Mouse (Mus musculus) Patski (cell line): ENCODE measurements around the gene Zfp933. TPM values are rescaled to one million over a fixed set of nuclear protein-coding genes. Genes with fewer than 3 reads are reported as not detected.
"Not testable (repeated sequence)": the region's sequence is repeated elsewhere in the genome, so short reads cannot be mapped to it uniquely, and the experiment has no call there.

Experiments used
- ATAC-seq: fragments of 100-300 bp; one replicate; pipeline ENCODE4 v1.8.0; 2021
- CTCF ChIA-PET: fragments of 350-600 bp; sonication (Branson Sonifier 250); formaldehyde crosslinking; loops from one replicate; lab custom pipeline; 2022; ENCODE audit warnings: inconsistent platforms; lab: Charles Lee
- POLR2A ChIA-PET: fragments of 350-600 bp; sonication (Branson Sonifier 250); formaldehyde crosslinking; loops from one replicate; lab custom pipeline; 2022; ENCODE audit warnings: antibody characterized with exemption, inconsistent platforms; lab: Charles Lee
- DNase-seq: peaks from one replicate; pipeline ENCODE4 v3.0.0-alpha.2; 2011; ENCODE audit warnings: low read depth, low spot score
- H3K27me3 ChIP-seq: fragments of 371-371 bp; one replicate; pipeline ENCODE4 v1.5.1; 2021
- CTCF ChIP-seq: fragments of 100-300 bp; IDR thresholded peaks from one replicate; pipeline ENCODE4 v1.5.1; 2021
- in situ Hi-C: fragments of 300-500 bp; cut with MboI; formaldehyde crosslinking; loops from 3 replicates; pipeline ENCODE4 v1.11.1; 2018; ENCODE audit warnings: low pct_unique_long_range_greater_than_20kb, mixed read lengths
- polyA plus RNA-seq: library from polyadenylated mRNA; unstranded; gene quantifications from one replicate; pipeline ENCODE4 v1.2.3, GENCODE M21; 2021

The Zfp933 gene
- polyA plus RNA-seq, 1 experiment from 2014 or later, result 4.4 TPM

GRCm38 (mm10) chr4:147879865-147880264 is 31.7 kb upstream of the Zfp933 start:
- in situ Hi-C loops, result no loop called here
- CTCF ChIA-PET, result no interaction called here

GRCm38 (mm10) chr4:147879456-147879855 is 31.3 kb upstream of the Zfp933 start:
- no peaks in the 10 kb centered on the region for H3K27me3 ChIP-seq
- peak; percentile 25 for ATAC-seq
- POLR2A ChIA-PET, result no interaction called here
- DNase-seq, result no peak
- in situ Hi-C loops, result no loop called here
- TF ChIP-seq CTCF, result no peak
- CTCF ChIA-PET, result no interaction called here

More at GRCm38 (mm10) chr4:147879865-147880264, 31.7 kb upstream of the Zfp933 start:
- DNase-seq, result peak; percentile 46
- POLR2A ChIA-PET, result no interaction called here
- H3K27me3 ChIP-seq, result no peaks in the 10 kb centered on the region
- ATAC-seq, result peak; percentile 88
- TF ChIP-seq CTCF, result no peak

GRCm38 (mm10) chr4:147878537-147878936 is 30.4 kb upstream of the Zfp933 start:
- ATAC-seq, result no peak
- TF ChIP-seq CTCF, result no peak
- in situ Hi-C loops, result no loop called here
- ChIA-PET CTCF (no interaction called here), POLR2A (no interaction called here)
- no peaks in the 10 kb centered on the region for H3K27me3 ChIP-seq
- no peak for DNase-seq

DNA sequence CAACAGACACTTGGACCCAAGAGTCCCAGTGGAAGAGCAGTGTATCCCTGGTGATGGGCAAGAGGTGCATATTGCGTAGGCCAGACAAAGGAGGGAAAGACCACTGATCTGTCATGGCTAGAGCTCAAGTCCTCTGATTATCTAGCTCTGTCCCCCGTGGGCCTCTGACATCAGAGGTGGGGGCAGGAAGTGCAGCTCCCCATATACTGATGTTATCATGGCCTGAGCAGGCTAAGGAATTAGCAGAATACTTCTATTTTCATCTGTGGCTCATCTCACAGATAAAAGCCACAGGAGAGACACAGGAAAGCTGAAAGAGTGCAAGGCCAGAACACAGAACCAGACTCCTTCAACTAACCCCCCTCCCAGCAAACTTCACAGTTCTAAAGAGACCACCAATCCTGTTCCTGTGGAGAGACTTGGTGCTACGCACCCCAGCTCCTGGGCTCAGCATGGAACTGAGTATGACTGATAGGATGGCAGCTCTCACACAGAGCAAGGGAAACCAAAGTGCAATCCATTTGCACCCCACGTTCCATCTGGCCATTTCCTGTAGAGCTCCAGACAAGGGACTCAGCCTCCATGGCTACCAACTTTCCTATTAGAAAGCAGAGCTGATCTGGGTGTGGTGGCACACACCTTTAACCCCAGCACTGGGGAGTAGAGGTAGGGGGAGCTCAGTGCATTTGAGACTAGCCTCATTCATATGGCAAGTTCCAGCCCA is 27.8 kb upstream of the Zfp933 start:
- no peak for DNase-seq
- ChIA-PET CTCF (no interaction called here), POLR2A (no interaction called here)
- in situ Hi-C loops, result no loop called here
- TF ChIP-seq CTCF, result no peak
- ATAC-seq, result no peak
- no peaks in the 10 kb centered on the region for H3K27me3 ChIP-seq

DNA sequence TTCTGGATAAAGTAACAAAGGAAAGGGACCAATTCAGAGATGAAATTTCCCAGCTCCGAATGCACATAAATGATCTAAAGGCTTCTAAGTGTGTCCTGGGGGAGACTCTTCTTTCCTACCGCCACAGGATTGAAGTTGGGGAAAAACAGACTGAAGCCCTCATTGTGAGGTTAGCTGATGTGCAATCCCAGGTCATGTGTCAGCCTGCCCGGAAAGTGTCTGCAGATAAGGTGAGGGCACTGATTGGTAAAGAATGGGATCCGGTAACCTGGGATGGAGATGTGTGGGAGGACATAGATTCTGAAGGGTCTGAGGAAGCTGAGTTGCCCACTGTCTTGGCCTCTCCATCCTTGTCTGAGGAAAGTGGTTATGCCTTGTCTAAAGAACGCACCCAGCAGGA is 21.1 kb upstream of the Zfp933 start:
- in situ Hi-C loops, result no loop called here
- H3K27me3 ChIP-seq, result no peaks in the 10 kb centered on the region
- CTCF ChIA-PET, result no interaction called here
- TF ChIP-seq CTCF, result no peak
- no peak for DNase-seq
- ATAC-seq, result no peak
- POLR2A ChIA-PET, result no interaction called here

- POLR2A ChIA-PET, result no interaction called here
- ATAC-seq (peak; percentile 98), DNase-seq (peak; percentile 91)
- TF ChIP-seq CTCF, result no peak
- CTCF ChIA-PET, result interaction anchor here (1.7 kb wide), 1 partner anchor 16 kb away, joined by 5 read pairs; no protein-coding TSS in a partner anchor
- H3K27me3 ChIP-seq, result no peaks in the 10 kb centered on the region
- in situ Hi-C loops, result no loop called here
These were observed 20.4 kb upstream of the Zfp933 start, which contains the start of the genes Miip and Fv1 for GRCm38 (mm10) chr4:147868450-147869031. TSS of gene Miip (minus strand) at chr4:147868816. TSS of gene Fv1 (plus strand) at chr4:147868979.

DNA sequence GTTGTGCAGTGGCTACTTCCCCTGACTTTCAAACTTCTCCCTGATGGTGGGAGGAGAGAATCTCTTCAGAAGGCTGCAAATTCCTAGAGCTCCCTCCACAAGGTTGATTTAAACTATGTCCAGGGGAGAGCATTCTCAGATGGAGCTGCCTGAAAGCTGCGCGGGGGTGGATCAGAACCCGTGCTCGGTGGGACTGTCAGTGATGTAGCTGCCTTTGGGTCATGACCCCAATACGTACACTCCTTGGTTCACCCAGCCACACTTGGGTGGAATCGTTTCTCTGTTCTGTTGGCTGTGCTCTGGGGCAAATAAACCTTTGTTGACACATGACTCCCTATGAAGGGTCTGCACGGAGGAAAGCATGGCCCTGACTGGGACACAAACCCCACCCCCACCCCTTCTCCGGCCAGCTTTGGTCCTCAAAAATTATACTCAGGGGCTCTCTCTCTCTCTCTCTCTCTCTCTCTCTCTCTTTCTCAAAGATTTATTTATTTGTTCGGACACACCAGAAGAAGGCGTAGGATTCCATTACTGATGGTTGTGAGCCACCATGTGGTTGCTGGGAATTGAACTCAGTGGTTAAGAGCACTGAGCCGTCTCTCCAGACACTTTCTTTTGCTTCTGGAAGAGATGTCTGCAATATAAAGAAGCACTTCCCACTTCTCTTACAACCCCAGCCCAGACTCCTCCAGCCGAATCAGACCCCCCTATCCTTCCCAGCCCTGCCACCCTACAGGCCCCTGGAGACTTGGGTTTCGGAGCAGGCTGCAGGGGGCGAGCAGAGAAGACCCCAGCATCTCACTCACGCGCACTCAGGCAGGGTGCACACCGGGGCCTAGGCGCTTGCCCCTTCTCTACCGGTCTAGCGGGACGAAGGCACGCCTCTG is 19.6 kb upstream of the Zfp933 start:
- no peak for TF ChIP-seq CTCF
- ATAC-seq (peak; percentile 36), DNase-seq (no peak)
- ChIA-PET POLR2A (no interaction called here), CTCF (interaction anchor here (1.7 kb wide), 1 partner anchor 15 kb away, joined by 5 read pairs; no protein-coding TSS in a partner anchor)
- in situ Hi-C loops, result no loop called here
- no peaks in the 10 kb centered on the region for H3K27me3 ChIP-seq

GRCm38 (mm10) chr4:147866793-147867192 is 18.6 kb upstream of the Zfp933 start:
- in situ Hi-C loops, DNase-seq, H3K27me3 ChIP-seq, POLR2A ChIA-PET, ATAC-seq: not testable (repeated sequence)
- CTCF ChIA-PET, result interaction anchor here (1.7 kb wide), 1 partner anchor 14 kb away, joined by 5 read pairs; no protein-coding TSS in a partner anchor

DNA sequence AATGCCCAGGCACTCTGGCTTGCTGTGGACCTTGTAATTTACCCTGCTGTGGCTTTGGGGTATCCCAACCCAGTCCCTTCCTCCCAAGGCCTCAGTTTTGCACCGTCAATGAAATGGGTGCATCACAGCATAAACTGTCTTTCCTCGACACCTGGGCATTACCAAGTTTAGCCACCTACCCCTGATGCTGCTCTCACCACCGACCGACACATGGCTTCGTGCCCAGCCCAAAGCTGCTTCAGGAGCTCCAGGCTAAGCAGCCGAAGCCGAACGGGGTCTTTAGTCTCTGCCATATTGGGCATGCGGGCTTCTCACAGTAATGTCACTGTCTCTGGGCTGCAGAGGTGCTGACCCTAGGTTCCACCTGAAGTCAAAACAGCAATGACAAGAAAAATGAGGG is 17.9 kb upstream of the Zfp933 start:
- DNase-seq (no peak), ATAC-seq (no peak)
- no peaks in the 10 kb centered on the region for H3K27me3 ChIP-seq
- ChIA-PET POLR2A (no interaction called here), CTCF (no interaction called here)
- TF ChIP-seq CTCF, result no peak
- in situ Hi-C loops, result no loop called here

- H3K27me3 ChIP-seq, result no peaks in the 10 kb centered on the region
- no peak for TF ChIP-seq CTCF
- no peak for ATAC-seq
- ChIA-PET POLR2A (no interaction called here), CTCF (no interaction called here)
- DNase-seq, result no peak
- in situ Hi-C loops, result no loop called here
These were observed 17.5 kb upstream of the Zfp933 start for GRCm38 (mm10) chr4:147865651-147866050.
